Mouse (Mus musculus) testis, adult 2 months (tissue): ENCODE data around the gene Ugt1a6b.

Experiments
- CTCF ChIP-seq: fragments of 200-500 bp; IDR thresholded peaks from 2 replicates; pipeline ENCODE4 v1.5.1; 2012; ENCODE audit warnings: low read depth, mild to moderate bottlenecking, inconsistent platforms, low read length, moderate library complexity; ENCODE audit not compliant: control insufficient read depth, insufficient read depth, insufficient replicate concordance
- POLR2A ChIP-seq: fragments of 200-500 bp; IDR thresholded peaks from 2 replicates; pipeline ENCODE4 v1.6.1; 2012; ENCODE audit warnings: low read depth, mild to moderate bottlenecking, inconsistent platforms, low read length, moderate library complexity; ENCODE audit not compliant: control insufficient read depth

DNA sequence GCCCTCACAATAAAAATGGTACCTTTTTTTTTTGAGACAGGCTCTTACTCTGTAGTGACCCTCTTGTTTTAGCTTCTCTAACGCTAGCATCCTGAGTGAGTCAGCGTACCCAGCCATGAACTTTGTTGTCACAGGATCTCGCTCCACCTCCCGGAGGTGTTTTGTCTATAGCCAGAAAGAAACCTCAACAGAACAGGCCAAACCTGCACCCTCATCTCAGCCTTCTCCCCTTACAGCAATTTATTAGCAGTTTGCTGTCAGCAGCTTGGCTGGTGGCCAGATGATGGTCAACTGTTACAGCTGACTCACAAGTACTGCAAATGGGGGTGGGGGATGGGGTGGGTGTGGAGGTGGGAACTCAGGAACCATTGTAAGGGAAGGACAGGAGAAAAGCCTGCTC lies 159.2 kb downstream of the Ugt1a6b start:
- no peak for TF ChIP-seq CTCF
- no peak for TF ChIP-seq POLR2A
